Mouse (Mus musculus): ENCODE data around the gene Ubald1. TPM values are rescaled to one million over a fixed set of nuclear protein-coding genes. Genes with fewer than 3 reads are reported as not detected.

Gene Ubald1
- polyA plus RNA-seq, 1 experiment from 2014 or later = 55.2 TPM

DNA sequence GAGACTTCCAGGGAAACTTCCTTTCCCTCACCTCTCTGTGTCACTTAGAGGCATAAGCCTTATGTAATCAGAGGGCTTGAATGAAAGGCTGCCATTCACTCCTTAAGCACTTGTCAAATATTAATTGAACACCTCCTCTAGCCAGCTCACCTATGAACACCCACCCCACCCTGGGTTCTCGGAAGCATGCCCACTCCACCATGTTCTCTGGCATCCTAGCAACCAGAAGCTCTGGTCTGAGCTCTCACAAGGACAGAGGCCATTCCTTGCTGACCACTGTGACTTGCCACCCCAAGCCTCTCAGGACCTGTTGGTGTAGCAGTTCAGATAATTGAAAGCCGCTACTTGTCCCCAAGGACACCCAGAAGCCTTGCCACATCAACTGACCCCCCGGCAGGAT is 44.9 kb downstream of the Ubald1 start, which contains the start of gene 4930562C15Rik:
Gene 4930562C15Rik, plus strand, starts transcription at position 226 of the 400 bp plus-strand sequence.
- 85% methylated on average over 3 of the region's 3 CpGs for WGBS
- Histone ChIP-seq H3K36me3 (ENCODE audit: control insufficient read depth, insufficient read depth, low read length) (no peaks in the 10 kb centered on the region), H3K4me2 (ENCODE audit: low read length) (no peak within 1 kb of the TSS), H3K9ac (ENCODE audit: low read depth, low read length) (no peak within 1 kb of the TSS), H3K9me3 (ENCODE audit: control insufficient read depth, low read length) (no peaks in the 10 kb centered on the region), H3K4me3 (ENCODE audit: low read length) (no peak within 1 kb of the TSS), H3K4me1 (ENCODE audit: control insufficient read depth, insufficient read depth, low read depth, low read length) (no peaks in the 10 kb centered on the region), H3K27me3 (replicated peaks; ENCODE audit: control insufficient read depth, insufficient read depth, low read length) (no peaks in the 10 kb centered on the region), H3K27ac (ENCODE audit: low read depth, low read length) (no peak within 1 kb of the TSS)
- ATAC-seq = no peak

DNA sequence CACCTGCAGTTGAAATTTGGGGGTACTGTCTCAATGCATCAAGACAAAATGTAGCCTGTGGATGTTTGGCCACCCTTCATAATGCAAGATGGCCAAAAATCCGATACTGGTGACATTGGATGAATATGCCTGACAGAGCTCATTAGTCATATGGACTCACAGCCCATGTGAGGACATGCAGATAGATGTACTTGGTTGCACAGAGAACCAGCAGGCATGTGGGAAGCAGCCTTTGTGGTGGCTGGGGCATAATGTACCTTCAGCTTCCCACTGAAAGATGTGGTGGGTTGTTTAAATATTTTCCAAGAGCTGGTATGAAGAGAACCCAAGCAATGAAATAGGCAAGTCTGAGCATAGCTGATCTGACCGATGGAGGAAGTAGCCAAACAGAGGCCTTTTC is 46.3 kb downstream of the Ubald1 start:
- Histone ChIP-seq H3K9me3 (ENCODE audit: control insufficient read depth, low read length) (no peaks in the 10 kb centered on the region), H3K27ac (ENCODE audit: low read depth, low read length) (no peak overlapping the region), H3K27me3 (replicated peaks; ENCODE audit: control insufficient read depth, insufficient read depth, low read length) (no peaks in the 10 kb centered on the region), H3K4me3 (ENCODE audit: low read length) (no peak overlapping the region), H3K4me2 (ENCODE audit: low read length) (no peak overlapping the region), H3K9ac (ENCODE audit: low read depth, low read length) (no peak overlapping the region), H3K4me1 (ENCODE audit: control insufficient read depth, insufficient read depth, low read depth, low read length) (no peaks in the 10 kb centered on the region), H3K36me3 (ENCODE audit: control insufficient read depth, insufficient read depth, low read length) (no peaks in the 10 kb centered on the region)
- 79% methylated on average over 2 of the region's 2 CpGs for WGBS
- no peak for ATAC-seq

DNA sequence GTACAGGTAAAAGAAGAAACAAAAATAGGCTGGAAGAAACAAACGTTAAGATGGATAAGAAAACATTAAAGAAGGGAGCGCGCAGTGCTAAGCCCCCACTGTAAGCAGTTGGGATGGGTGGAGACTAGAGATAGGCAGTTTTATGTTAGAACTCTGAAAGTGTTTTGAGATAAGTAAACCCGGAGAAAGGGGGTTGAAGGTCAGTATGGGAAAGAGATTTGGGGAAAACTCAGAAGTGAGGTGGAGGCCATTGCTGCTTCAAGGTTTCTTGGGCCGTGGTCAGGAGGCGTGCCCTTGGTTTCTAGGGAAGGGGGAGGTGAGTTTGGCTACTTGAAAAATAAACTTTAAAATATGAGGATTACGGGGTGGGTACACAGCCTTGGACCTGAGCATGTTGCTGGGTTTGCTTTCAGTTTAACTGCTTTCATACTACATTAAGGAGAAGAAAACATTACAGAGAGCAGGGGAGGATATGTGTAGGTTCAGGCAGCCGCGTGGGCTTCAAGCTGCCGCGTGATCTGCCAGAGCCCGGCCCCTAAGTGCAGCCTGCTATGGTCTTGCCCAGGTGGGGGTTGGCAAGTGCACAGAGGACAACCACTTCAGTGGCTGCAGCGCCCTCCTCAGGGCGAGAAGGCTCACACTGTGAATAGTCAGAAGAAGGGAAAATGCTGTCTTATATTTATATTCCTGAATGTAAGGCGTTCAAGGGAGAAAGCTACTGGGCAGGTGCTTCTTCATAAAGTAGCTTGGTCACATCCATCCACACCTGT is 48.3 kb downstream of the Ubald1 start:
- no peaks in the 10 kb centered on the region for H3K27me3 ChIP-seq (replicated peaks; ENCODE audit: control insufficient read depth, insufficient read depth, low read length)
- H3K4me2 ChIP-seq (ENCODE audit: low read length) = no peak overlapping the region
- no peak overlapping the region for H3K9ac ChIP-seq (ENCODE audit: low read depth, low read length)
- no peak overlapping the region for H3K27ac ChIP-seq (ENCODE audit: low read depth, low read length)
- no peaks in the 10 kb centered on the region for H3K4me1 ChIP-seq (ENCODE audit: control insufficient read depth, insufficient read depth, low read depth, low read length)
- H3K36me3 ChIP-seq (ENCODE audit: control insufficient read depth, insufficient read depth, low read length) = no peaks in the 10 kb centered on the region
- no peak overlapping the region for H3K4me3 ChIP-seq (ENCODE audit: low read length)
- 73% methylated on average over 15 of the region's 15 CpGs for WGBS
- no peaks in the 10 kb centered on the region for H3K9me3 ChIP-seq (ENCODE audit: control insufficient read depth, low read length)
- ATAC-seq = no peak

DNA sequence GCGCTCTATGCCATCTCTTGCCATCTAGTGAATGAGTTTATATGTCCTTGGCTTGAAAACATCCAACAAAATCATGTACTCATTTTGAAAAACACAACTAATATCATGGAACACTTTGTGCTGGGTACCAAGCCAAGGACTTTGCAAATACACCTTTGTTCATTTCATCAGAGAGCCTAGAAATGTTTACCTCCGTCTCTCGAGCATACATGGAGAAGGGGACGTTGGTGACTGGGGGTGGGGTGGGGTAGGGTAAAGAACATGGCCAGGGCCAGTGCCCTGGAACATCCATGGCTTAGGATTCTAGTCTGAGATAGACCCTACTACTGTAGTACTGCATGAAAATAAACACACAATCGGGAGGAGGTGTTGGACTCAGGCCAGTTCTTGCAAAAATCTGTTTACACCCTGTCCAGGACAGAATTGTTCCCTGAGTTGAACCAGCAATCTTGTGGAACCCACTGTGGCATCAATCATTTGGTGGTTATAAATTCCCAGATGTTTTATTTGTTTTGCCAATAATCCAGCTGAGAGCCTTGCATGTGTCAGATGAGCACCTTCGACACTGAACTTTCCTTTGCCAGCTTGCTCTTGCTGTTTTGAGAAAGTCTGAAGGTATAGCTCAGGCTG is 50.7 kb downstream of the Ubald1 start:
- no peaks in the 10 kb centered on the region for H3K9me3 ChIP-seq (ENCODE audit: control insufficient read depth, low read length)
- no peak overlapping the region for H3K4me3 ChIP-seq (ENCODE audit: low read length)
- H3K9ac ChIP-seq (ENCODE audit: low read depth, low read length) = no peak overlapping the region
- no peaks in the 10 kb centered on the region for H3K4me1 ChIP-seq (ENCODE audit: control insufficient read depth, insufficient read depth, low read depth, low read length)
- no peak overlapping the region for H3K27ac ChIP-seq (ENCODE audit: low read depth, low read length)
- H3K36me3 ChIP-seq (ENCODE audit: control insufficient read depth, insufficient read depth, low read length) = no peaks in the 10 kb centered on the region
- no peak overlapping the region for H3K4me2 ChIP-seq (ENCODE audit: low read length)
- WGBS = 78% methylated on average over 6 of the region's 6 CpGs
- no peak for ATAC-seq
- no peaks in the 10 kb centered on the region for H3K27me3 ChIP-seq (replicated peaks; ENCODE audit: control insufficient read depth, insufficient read depth, low read length)

DNA sequence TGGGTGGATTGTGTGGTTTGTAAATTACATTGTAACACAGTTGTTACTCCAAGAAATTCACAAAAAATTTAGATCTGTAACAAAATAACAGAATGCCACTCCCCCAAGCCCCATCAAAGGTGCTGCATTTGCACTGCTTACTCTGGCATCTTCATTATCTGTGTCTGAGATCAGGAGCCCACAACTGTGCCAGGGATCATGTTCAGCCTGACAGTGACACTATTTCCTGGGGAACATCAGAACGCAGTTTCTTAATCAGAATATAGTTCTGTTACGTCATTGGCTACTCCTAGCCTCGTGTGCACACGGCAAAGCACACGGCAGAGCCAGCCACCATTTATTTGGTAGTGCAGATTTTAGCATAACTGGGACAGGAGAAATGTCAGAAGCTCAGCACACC is 52.5 kb downstream of the Ubald1 start:
- Histone ChIP-seq H3K27me3 (replicated peaks; ENCODE audit: control insufficient read depth, insufficient read depth, low read length) (no peaks in the 10 kb centered on the region), H3K36me3 (ENCODE audit: control insufficient read depth, insufficient read depth, low read length) (no peaks in the 10 kb centered on the region), H3K9ac (ENCODE audit: low read depth, low read length) (no peak overlapping the region), H3K4me3 (ENCODE audit: low read length) (no peak overlapping the region), H3K9me3 (ENCODE audit: control insufficient read depth, low read length) (no peaks in the 10 kb centered on the region), H3K27ac (ENCODE audit: low read depth, low read length) (no peak overlapping the region), H3K4me1 (ENCODE audit: control insufficient read depth, insufficient read depth, low read depth, low read length) (no peaks in the 10 kb centered on the region), H3K4me2 (ENCODE audit: low read length) (no peak overlapping the region)
- ATAC-seq = no peak
- 95% methylated on average over 5 of the region's 5 CpGs for WGBS

Other genes with a start within 250 kb of the Ubald1 start
- gene Vasn, start 240.4 kb downstream of the Ubald1 start, polyA plus RNA-seq (2015; fragmentation: Nextera tagmentation; extraction: Ambion mirVana) = 6.0 and 7.0 TPM in 2 replicates
- gene Dnaja3, start 240.3 kb downstream of the Ubald1 start, polyA plus RNA-seq (2015; fragmentation: Nextera tagmentation; extraction: Ambion mirVana) = 70.6 and 71.9 TPM in 2 replicates
- 32.1 and 36.6 TPM in 2 replicates for gene Coro7, start 200.5 kb downstream of the Ubald1 start, polyA plus RNA-seq (2015; fragmentation: Nextera tagmentation; extraction: Ambion mirVana)
- gene Nmral1, start 161.0 kb downstream of the Ubald1 start, polyA plus RNA-seq (2015; fragmentation: Nextera tagmentation; extraction: Ambion mirVana) = 53.7 and 58.2 TPM in 2 replicates
- 107 and 121 TPM in 2 replicates for gene Hmox2, start 154.0 kb downstream of the Ubald1 start, polyA plus RNA-seq (2015; fragmentation: Nextera tagmentation; extraction: Ambion mirVana)
- 137 and 143 TPM in 2 replicates for gene Cdip1, start 90.0 kb downstream of the Ubald1 start, polyA plus RNA-seq (2015; fragmentation: Nextera tagmentation; extraction: Ambion mirVana)
- 0.13 and 0.19 TPM in 2 replicates for gene 4930562C15Rik, start 44.9 kb downstream of the Ubald1 start, polyA plus RNA-seq (2015; fragmentation: Nextera tagmentation; extraction: Ambion mirVana)
- 133 and 140 TPM in 2 replicates for gene Mgrn1, start 5.9 kb upstream of the Ubald1 start, polyA plus RNA-seq (2015; fragmentation: Nextera tagmentation; extraction: Ambion mirVana)
- 132 and 137 TPM in 2 replicates for gene Nudt16l1, start 58.4 kb upstream of the Ubald1 start, polyA plus RNA-seq (2015; fragmentation: Nextera tagmentation; extraction: Ambion mirVana)
- 68.6 and 71.5 TPM in 2 replicates for gene Anks3, start 83.9 kb upstream of the Ubald1 start, polyA plus RNA-seq (2015; fragmentation: Nextera tagmentation; extraction: Ambion mirVana)
- not detected in 2 replicates for gene Sept12, start 117.5 kb upstream of the Ubald1 start, polyA plus RNA-seq (2015; fragmentation: Nextera tagmentation; extraction: Ambion mirVana)
- gene Smim22, start 127.0 kb upstream of the Ubald1 start, polyA plus RNA-seq (2015; fragmentation: Nextera tagmentation; extraction: Ambion mirVana) = 4.0 and 4.2 TPM in 2 replicates
- 152 and 171 TPM in 2 replicates for gene Rogdi, start 133.2 kb upstream of the Ubald1 start, polyA plus RNA-seq (2015; fragmentation: Nextera tagmentation; extraction: Ambion mirVana)
- 171 and 192 TPM in 2 replicates for gene Glyr1, start 169.5 kb upstream of the Ubald1 start, polyA plus RNA-seq (2015; fragmentation: Nextera tagmentation; extraction: Ambion mirVana)
- gene Ubn1, start 169.7 kb upstream of the Ubald1 start, polyA plus RNA-seq (2015; fragmentation: Nextera tagmentation; extraction: Ambion mirVana) = 9.0 and 10.4 TPM in 2 replicates